ENCODE assay signal across 12 mouse cellular contexts in the genomic region with DNA sequence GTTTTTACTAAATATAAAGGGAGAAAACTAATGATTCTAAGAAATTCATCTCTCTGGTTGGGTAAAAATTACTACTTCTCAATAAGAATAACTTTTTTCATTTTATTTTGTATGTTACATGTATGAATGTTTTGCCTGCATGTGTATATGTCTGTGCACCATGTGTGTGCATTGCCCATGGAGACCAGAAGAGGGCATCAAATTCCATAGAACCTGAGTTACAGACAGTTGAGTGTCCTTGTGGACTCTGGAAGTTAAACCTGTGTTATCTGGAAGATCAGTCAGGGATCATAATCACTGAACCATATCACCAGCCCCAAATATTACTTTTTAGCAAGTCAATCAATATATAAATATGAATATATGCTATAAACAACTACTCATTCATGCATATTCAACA.
A peak's percentile ranks its signal among the peaks of the same experiment; 100 is the strongest.
DNase-seq lines count a peak whose midpoint lies in the region; ATAC-seq and TF ChIP-seq lines count a peak whose summit lies in the region.
"Had no signal": no experiment of that assay in that cellular context is flagged by ENCODE, and none has a peak within 500 bp of the region (broad histone marks: within the 10 kb centered on the region; RNA-seq: fewer than 3 reads in every experiment).

No protein-coding gene starts in this region.

- ATAC-seq in kidney, embryonic 16.5 days (ENCODE audit: low FRiP score, low TSS enrichment) = no peak
- ATAC-seq in stomach, postnatal 0 days (ENCODE audit: low FRiP score, low TSS enrichment) = no peak

- H3K9ac ChIP-seq in kidney, embryonic 16.5 days (replicated peaks; ENCODE audit: low read length) = no peak overlapping the region
- H3K9ac ChIP-seq in ES-E14 (ENCODE audit: insufficient read depth, low read depth, low read length, poor library complexity, severe bottlenecking) = no peak overlapping the region
- H3K9ac ChIP-seq in stomach, postnatal 0 days (ENCODE audit: low read length) = no peak overlapping the region

- H3K9me3 ChIP-seq in kidney, embryonic 16.5 days (ENCODE audit: low read length) = no peaks in the 10 kb centered on the region
- no peaks in the 10 kb centered on the region for H3K9me3 ChIP-seq in ES-E14 (ENCODE audit: control insufficient read depth, insufficient read depth, low read depth, low read length)
- H3K9me3 ChIP-seq in stomach, postnatal 0 days (ENCODE audit: control insufficient read depth, low read length) = no peaks in the 10 kb centered on the region
- no peaks in the 10 kb centered on the region for H3K9me3 ChIP-seq in limb, embryonic 10.5 days (replicated peaks)
- H3K9me3 ChIP-seq: midbrain, embryonic 10.5 days had no signal

- no peak for TF ChIP-seq CTCF in thymus, adult 2 months (IDR thresholded peaks at IDR 0.05; ENCODE audit: borderline replicate concordance, control insufficient read depth, extremely low read depth, insufficient read depth, low read length, poor library complexity)
- TF ChIP-seq CTCF in stomach, postnatal 0 days (IDR thresholded peaks at IDR 0.05; ENCODE audit: low read depth) = peak; percentile 51

- TF ChIP-seq EP300 in stomach, postnatal 0 days (optimal IDR thresholded peaks at IDR 0.05) = no peak

- H3K27ac ChIP-seq in kidney, embryonic 16.5 days (ENCODE audit: low read length) = no peak overlapping the region
- H3K27ac ChIP-seq in thymus, adult 2 months (ENCODE audit: control insufficient read depth, insufficient read depth, low read length) = no peak overlapping the region
- no peak overlapping the region for H3K27ac ChIP-seq in ES-E14 (ENCODE audit: insufficient read depth, low read depth, low read length, poor library complexity, severe bottlenecking)
- no peak overlapping the region for H3K27ac ChIP-seq in stomach, postnatal 0 days (replicated peaks)
- no peak overlapping the region for H3K27ac ChIP-seq in limb, embryonic 10.5 days
- H3K27ac ChIP-seq: midbrain, embryonic 10.5 days had no signal

- no peak for TF ChIP-seq POLR2A in thymus, adult 2 months (IDR thresholded peaks at IDR 0.05; ENCODE audit: control insufficient read depth, extremely low read depth, insufficient read depth, low read length, poor library complexity)

- H3K4me1 ChIP-seq in kidney, embryonic 16.5 days (ENCODE audit: insufficient read depth, low read length) = no peaks in the 10 kb centered on the region
- H3K4me1 ChIP-seq in thymus, adult 2 months (replicated peaks; ENCODE audit: control insufficient read depth, insufficient read depth, low read length) = peaks cover 23% of the 10 kb centered on the region
- H3K4me1 ChIP-seq in ES-E14 (ENCODE audit: control insufficient read depth in 2 of 2, insufficient read depth in 2 of 2, low read length in 2 of 2, poor library complexity in 1 of 2) = peaks cover 0 to 4% of the 10 kb centered on the region in 2 experiments; a peak in 1 of 4 replicates
- no peaks in the 10 kb centered on the region for H3K4me1 ChIP-seq in stomach, postnatal 0 days (replicated peaks; ENCODE audit: control insufficient read depth, insufficient read depth)
- H3K4me1 ChIP-seq in limb, embryonic 10.5 days = no peaks in the 10 kb centered on the region
- H3K4me1 ChIP-seq: midbrain, embryonic 10.5 days had no signal

- H3K36me3 ChIP-seq in kidney, embryonic 16.5 days (ENCODE audit: insufficient read depth, low read length) = no peaks in the 10 kb centered on the region
- H3K36me3 ChIP-seq in thymus, adult 2 months (ENCODE audit: control insufficient read depth, insufficient read depth, low read length) = no peaks in the 10 kb centered on the region
- no peaks in the 10 kb centered on the region for H3K36me3 ChIP-seq in ES-E14 (ENCODE audit: control insufficient read depth, insufficient read depth, low read length, poor library complexity, severe bottlenecking)
- no peaks in the 10 kb centered on the region for H3K36me3 ChIP-seq in stomach, postnatal 0 days (ENCODE audit: control insufficient read depth, insufficient read depth, low read length)
- no peaks in the 10 kb centered on the region for H3K36me3 ChIP-seq in limb, embryonic 10.5 days

- H3K4me3 ChIP-seq in kidney, embryonic 16.5 days (ENCODE audit: low read length) = no peak overlapping the region
- H3K4me3 ChIP-seq in thymus, adult 2 months (ENCODE audit: control insufficient read depth, insufficient read depth, low read length) = no peak overlapping the region
- no peak overlapping the region for H3K4me3 ChIP-seq in ES-E14 (ENCODE audit: insufficient read depth in 1 of 2, low read depth in 1 of 2, low read length in 2 of 2, poor library complexity in 1 of 2, severe bottlenecking in 1 of 2)
- H3K4me3 ChIP-seq in stomach, postnatal 0 days (ENCODE audit: low read depth, low read length) = no peak overlapping the region
- no peak overlapping the region for H3K4me3 ChIP-seq in limb, embryonic 10.5 days
- H3K4me3 ChIP-seq: midbrain, embryonic 10.5 days had no signal

- in situ Hi-C loops in ES-E14 (cut with MboI; ENCODE audit: low sequenced_read_pairs in 2 of 2, unreplicated experiment in 2 of 2) = no loop called here

- H3K27me3 ChIP-seq in kidney, embryonic 16.5 days (ENCODE audit: insufficient read depth, low read length) = no peaks in the 10 kb centered on the region
- H3K27me3 ChIP-seq in thymus, adult 2 months (ENCODE audit: control insufficient read depth, insufficient read depth, low read length) = no peaks in the 10 kb centered on the region
- no peaks in the 10 kb centered on the region for H3K27me3 ChIP-seq in stomach, postnatal 0 days (ENCODE audit: control insufficient read depth, insufficient read depth, low read length)
- no peaks in the 10 kb centered on the region for H3K27me3 ChIP-seq in limb, embryonic 10.5 days (ENCODE audit: low read depth, poor library complexity, severe bottlenecking)

- DNase-seq in kidney, adult 9 months = peak; percentile 10
- DNase-seq in thymus, adult 2 months = peak; percentile 43
- no peak for DNase-seq in thymus, postnatal 0 days (ENCODE audit: low spot score)
- no peak for DNase-seq in ES-E14 (ENCODE audit: low read depth, low spot score)
- DNase-seq in stomach, postnatal 0 days (ENCODE audit: low spot score) = no peak
- DNase-seq in limb, embryonic 10.5 days (ENCODE audit: low spot score) = no peak
- DNase-seq: cerebellum, adult 9-10 months; heart, adult 18-20 months; heart, postnatal 36 days; kidney, adult 18-20 months had no signal

- H3K4me2 ChIP-seq in kidney, embryonic 16.5 days (replicated peaks; ENCODE audit: low read depth, low read length) = no peak overlapping the region
- H3K4me2 ChIP-seq in stomach, postnatal 0 days (replicated peaks; ENCODE audit: low read depth) = no peak overlapping the region

TF ChIP-seq in ES-E14, 5 proteins besides CTCF, POLR2A, EP300 and RAD21:
- TF ChIP-seq ZC3H11A (IDR thresholded peaks at IDR 0.05; ENCODE audit: borderline replicate concordance, low read depth, low read length) (peak; percentile 67; the same call in 1 of the 2 replicates), ZNF384 (IDR thresholded peaks at IDR 0.05; ENCODE audit: low read depth, low read length) (no peak), MAFK (IDR thresholded peaks at IDR 0.05; ENCODE audit: insufficient read depth, low read depth, low read length) (no peak)

Comparison
In these comparisons a context has a peak if more than half of its experiments do, and no peak if none do; other contexts are left out.
1. DNase-seq: peak in kidney, adult 9 months (single experiment) and thymus, adult 2 months (single experiment); none in thymus, postnatal 0 days (single experiment), ES-E14 (single experiment), stomach, postnatal 0 days (single experiment) and limb, embryonic 10.5 days (single experiment).